Mouse (Mus musculus): ENCODE data around the gene Tcf23.

The Tcf23 gene

DNA sequence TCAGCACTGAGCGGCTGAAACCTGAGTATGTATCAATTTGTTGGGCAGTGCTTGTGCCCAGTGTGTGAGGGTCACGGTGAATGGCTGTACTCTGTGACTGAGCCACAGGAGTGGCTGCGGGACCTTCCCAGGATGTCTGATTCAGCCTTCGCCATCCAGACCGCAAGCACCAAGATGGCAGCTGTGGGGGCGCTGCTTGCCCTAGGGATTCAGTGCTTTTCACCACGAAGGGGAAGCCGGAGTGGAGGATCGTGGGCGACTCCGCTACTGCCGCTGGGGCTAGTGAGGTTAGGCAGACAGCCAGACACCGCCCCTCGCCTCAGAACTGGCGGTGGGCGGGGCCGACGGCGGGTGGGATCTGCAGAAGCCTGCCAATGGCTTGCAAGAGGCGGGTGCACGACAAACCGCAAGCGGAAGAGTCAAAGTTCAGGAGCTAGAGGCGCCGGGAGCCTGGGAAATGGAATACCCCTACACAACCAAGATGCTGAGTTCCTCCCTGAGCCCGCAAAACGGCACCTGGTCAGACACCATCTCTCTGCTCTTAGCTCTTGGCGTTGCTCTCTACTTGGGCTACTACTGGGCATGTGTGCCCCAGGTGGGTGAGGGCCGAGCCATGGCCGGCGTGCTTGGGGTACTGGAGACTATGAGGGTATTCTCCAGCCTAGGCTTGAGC is 18.7 kb upstream of the Tcf23 start:
- DNase-seq (ENCODE audit: low read depth, low spot score) = no peak

DNA sequence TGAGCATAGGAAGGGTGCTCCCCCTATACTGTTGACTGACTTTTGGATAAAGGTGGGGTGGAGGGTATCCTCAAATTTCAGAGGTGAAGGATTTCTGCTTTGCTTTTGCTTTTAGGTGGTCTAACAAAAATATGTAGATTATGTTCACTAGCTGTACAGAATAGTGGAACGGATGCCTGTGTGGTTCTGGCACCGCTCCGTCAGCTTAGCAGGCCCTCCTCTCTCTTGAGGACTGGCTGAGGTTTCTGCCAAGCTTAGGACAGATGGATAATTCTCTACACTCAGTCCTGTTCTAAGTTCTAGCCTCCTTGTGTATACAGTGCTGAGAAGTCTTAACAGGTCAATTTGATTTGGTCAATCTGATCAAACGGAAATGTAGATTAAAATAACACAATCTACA is 18.0 kb upstream of the Tcf23 start:
- DNase-seq (ENCODE audit: low read depth, low spot score) = no peak

DNA sequence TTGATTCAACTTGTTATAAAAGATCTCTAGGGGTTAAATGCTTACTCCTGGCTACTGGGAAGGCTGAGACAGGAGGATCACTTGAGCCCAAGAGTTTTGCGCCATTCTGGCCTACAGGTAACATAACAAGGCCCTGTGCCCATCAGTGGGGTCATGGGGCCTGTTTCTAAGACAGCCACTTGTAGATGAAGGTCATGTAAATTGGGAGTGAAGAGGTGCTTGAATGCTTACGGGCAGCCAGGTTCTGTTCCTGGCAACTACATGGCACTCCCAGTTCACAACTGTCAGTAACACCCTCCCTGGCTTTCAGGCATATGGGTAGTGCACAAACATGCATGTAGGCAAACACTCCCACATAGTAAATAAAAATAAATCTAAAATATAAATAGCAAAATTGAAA is 17.5 kb upstream of the Tcf23 start:
- DNase-seq (ENCODE audit: low read depth, low spot score) = no peak

DNA sequence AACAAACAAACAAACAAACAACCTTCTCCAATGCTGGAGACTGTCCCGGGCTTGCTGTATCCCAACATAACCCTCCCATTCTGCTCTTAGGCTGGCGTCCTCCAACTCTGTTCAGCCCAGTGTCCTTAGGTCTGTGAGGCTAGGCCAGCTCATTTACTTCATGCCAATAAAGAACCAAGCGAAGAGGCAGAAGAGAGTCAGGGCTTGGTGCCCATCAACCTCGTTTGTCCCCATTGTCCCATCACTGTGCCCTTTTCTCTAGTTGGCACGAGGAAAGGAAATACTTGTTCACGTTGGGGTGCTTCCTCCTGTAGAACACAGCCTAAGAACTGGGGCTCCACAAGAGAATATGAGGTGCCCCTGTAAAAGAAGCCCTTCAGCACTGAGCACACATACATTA is 16.8 kb upstream of the Tcf23 start:
- DNase-seq (ENCODE audit: low read depth, low spot score) = no peak

DNA sequence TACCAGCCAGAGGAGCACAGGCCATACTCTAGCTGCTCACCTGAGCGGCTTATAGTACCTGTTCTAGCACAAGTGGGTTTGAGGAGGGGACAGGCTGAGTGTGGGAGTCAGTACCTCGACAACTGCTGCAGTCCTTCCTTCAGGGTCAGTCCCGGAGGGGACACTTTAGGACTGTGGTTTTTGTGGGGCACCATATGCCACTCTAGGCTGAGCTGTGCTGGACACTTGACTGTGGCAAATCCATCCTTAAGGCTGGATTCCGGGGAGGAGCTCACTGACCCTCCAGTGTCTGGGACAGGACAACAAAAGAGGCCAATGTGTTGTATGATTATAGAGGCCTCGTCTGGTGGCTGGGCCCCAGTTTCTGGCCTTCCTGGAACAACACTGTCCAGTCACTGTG is 15.9 kb upstream of the Tcf23 start:
- DNase-seq (ENCODE audit: low read depth, low spot score) = no peak

DNA sequence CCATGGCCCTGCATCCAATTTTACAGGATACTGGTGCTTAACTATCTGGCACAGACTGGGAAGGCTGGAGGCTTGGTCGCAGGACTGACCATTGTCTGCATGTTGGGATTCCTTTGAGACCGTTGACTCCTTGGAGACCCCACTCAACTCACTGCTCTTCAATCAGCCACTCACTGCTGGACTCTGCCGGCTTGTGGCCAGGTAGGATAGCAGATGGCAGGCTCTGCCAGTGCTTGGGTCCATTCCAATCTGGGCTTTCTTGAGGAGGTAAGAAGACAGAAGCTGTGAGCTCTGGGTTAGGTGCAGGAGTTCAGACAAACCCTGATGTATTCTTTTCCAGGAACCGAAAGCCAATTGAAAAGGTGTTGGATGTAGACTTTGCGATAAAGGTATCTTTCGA is 14.4 kb upstream of the Tcf23 start:
- no peak for DNase-seq (ENCODE audit: low read depth, low spot score)

DNA sequence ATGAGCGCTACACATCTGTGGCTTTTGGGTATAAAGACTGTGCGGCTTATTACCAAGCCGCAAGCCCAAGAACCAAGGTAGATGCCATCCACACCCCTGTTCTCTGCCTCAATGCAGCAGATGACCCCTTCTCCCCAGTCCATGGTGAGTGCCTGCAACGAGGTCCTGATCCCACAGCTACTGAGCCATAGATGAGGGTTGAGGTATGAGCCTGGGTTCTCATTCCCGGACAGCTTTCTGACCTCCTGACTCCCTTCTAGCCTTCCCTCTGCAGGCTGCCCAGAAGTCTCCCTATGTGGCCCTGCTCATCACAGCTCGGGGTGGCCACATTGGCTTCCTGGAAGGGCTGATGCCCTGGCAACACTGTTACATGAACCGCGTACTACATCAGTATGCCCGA is 13.9 kb upstream of the Tcf23 start:
- no peak for DNase-seq (ENCODE audit: low read depth, low spot score)

DNA sequence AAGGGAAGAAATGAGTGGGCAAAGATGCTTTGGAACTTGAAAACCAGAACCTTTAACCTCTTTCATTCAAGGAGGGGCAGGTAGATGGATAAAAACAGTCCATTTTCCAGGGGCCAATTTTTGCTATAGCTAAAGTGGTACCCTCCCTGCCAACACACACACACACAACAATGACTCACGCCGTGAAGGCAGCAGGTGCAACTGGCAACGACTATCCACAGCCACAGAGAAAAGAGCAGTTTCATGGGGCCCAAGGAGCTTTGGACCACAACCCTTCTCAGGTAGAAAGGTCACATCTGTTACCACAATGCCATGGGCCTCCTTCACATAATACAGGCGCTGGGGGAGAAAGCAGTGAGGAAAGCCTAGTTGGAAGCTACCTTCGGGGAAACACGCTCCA is 12.7 kb upstream of the Tcf23 start:
- DNase-seq (ENCODE audit: low read depth, low spot score) = no peak

DNA sequence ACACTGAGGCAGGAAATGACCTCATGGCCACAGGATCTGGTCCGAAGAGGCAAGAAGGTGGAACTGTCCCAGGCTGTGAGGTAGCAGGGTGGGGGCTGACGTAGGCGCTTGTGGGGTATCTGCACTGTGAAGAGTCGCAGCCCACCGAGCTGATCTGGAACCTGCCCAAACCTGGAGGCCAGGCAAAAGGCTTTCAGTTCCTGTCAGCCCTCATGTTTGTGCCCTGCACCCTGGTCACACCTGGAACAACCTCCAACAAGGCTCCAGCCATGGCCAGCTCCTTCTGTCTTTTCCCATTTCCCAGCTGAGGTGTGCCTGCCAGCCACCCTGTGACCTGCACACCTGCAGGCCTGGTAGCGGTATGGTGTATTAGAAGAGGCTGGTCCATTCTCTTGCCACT is 10.6 kb upstream of the Tcf23 start:
- no peak for DNase-seq (ENCODE audit: low read depth, low spot score)

DNA sequence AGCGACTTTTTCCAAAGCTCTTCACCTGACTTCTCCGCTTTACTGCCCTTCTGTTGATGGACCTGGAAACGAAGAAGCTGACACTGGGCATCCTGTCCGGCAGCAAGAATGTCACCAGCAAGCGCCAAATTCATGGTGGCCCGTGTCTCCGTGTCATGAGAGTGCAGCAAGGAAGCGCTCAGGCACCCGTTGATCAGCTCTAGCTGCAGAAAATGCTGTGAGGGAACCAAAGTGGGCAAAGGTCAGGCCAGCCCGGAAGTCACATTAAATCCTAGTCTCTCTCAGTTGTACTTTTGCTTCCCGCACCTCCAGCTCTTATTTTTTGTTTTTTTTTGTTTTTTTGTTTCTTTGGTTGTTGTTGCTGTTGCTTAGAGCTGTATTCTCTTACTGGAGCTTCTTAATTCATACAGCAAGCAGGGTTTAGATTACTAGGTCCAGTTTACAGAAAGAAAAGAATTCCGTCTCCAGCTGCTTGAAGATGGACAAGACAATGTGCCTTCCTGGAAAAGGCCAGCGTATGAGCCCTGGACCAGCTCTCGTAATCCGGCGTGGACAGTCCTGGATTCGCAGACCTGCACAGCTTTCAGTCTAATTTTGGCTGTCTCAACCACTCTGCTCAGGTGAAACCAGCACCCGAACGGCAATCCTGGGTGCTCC is 9.1 kb upstream of the Tcf23 start:
- DNase-seq (ENCODE audit: low read depth, low spot score) = no peak

DNA sequence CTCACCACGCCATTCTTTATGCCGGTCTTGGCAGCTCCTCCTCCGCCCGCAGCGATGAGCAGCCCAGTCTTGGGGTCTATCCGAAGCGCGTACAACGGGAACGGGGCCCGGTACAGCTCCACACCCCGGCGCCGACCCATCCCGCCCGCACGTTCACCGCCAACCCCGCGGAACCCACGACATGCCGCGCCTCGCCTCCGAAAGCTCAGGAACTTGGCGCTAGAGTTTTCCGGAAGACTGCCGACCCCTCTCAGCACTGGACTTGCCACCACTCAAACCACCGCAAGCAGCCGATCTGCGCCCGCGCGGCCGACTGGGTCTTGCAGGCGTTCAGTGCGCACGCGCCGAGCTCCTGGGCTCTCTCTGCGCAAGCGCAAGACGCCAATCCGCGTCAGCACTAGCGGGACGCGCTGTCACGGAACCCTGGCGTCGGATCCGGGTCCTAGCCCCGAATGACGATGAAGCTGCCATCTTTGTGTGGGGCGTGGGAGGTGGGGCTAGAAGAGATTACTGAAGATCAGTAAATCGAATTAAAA is 8.4 kb upstream of the Tcf23 start, which contains the start of gene Preb:
Gene Preb (minus strand): TSS at position 396 of the 536 bp plus-strand sequence.
- DNase-seq (ENCODE audit: low read depth, low spot score) = peak; percentile 98

DNA sequence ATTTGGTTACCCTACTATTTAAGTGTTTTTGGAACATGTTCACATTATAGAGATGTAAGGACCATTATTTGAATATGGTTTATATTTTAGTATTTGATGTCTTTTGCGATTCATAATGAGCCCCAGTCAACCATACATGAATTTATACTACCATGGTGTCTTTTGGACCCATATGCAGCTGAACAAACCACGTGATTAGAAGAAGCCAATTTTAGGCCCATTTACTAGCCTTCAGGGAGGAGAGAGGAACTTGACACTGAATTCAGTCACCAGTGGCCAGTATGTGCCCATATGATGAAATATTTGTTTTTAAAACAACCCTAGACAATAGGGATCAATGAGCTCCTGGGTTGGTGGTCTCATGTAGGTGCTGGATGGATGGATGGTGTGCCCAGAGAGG is 7.6 kb upstream of the Tcf23 start:
- no peak for DNase-seq (ENCODE audit: low read depth, low spot score)

DNA sequence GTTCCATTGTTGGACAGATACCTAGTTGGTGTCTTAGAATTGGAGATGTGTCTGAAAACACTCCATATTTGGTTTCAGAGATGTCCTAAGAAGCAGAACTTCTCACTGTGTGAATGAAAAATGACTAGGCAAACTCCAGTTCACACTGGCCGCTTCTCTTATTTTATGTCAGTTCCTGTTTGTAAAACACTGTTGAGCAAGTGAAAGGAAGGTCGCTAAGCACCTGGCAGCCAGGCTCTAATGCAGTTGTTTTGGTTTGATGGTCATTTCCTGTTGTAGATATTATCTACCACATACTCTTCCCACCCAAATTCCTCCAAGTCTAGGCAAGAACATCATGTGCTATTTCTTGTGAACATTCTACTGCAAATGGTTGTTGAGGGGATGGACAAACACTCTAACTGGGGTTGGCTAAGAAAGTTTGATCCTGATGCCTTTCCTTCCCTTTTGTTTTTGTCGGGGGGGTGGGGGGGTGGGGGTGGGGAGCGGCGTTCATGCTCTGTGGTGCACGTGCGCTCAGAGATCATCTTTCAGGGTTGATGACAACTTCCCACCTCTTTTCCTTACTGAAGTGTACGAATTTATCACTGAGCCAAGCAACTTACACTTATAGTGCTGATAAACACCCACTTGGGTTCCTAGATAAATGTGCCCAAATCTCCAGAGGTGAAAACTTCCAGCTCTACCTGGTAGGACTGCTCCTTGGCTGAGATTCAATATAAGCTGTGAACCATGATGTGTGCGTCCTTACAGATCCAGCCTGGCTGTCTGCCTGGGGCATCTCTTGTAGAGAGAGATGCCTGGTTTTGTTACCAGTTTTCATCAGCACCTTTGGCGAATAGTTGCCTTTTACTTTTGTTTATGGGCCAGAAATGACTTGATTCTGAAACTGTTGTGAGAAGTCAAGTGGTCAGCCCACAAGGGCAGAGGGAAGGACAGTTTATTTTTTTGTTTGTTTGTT is 6.6 kb upstream of the Tcf23 start:
- DNase-seq (ENCODE audit: low read depth, low spot score) = no peak

DNA sequence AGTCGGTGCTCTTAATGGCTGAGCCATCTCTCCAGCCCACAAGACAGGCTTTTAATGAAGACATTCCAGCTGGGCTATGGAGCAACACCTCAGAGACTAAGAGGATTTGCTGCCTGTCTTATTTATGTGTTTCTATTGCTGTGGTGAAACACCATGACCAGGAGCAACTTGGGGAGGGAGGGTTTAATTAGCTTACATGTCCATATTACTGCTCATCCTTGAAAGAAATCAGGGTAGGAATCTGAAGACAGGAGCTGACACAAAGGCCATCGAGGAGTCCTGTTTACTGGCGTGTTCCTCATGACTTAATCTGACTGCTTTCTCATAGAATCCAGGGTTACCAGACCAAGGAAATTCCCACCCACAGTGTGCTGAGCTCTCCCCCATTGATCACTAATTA is 4.5 kb upstream of the Tcf23 start:
- DNase-seq (ENCODE audit: low read depth, low spot score) = no peak

DNA sequence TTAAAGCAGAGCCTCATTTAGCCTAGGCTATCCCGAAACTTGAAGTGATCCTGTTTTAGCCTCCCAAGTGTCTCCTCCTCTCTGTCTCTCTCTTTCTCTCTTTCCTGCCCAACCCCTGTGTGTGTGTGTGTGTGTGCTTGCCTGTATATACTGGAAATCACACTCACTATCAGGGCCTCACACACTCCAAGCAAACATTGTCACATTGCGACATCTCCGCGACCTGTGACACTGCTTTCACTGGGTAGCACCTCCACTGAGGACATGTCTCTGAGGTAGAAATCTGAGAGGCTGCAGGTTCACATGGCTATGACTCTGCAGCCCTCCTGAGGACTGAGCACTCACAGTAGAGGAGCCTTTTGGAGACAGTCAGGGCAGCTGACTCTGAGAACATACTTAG is 2.3 kb upstream of the Tcf23 start:
- DNase-seq (ENCODE audit: low read depth, low spot score) = no peak

DNA sequence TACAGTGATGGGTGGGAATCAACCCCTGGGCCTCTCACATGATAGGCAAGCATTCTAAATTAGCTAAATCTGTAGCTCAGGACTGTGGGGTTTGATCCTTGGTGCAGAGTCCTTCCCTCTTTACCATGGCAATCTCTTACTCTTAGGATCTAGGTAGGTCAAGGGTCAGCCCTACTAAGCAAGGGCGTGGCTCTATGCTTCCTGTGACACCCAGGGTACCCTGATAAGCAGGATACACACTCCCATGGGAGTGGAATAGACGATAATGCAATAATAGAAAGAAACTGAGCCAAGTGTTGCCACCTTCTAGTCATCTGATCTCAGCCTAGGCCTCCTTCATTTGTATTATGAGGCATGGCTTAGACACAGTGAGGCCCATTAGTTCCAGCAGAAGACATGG is 978 bp downstream of the Tcf23 start:
- DNase-seq (ENCODE audit: low read depth, low spot score) = no peak

DNA sequence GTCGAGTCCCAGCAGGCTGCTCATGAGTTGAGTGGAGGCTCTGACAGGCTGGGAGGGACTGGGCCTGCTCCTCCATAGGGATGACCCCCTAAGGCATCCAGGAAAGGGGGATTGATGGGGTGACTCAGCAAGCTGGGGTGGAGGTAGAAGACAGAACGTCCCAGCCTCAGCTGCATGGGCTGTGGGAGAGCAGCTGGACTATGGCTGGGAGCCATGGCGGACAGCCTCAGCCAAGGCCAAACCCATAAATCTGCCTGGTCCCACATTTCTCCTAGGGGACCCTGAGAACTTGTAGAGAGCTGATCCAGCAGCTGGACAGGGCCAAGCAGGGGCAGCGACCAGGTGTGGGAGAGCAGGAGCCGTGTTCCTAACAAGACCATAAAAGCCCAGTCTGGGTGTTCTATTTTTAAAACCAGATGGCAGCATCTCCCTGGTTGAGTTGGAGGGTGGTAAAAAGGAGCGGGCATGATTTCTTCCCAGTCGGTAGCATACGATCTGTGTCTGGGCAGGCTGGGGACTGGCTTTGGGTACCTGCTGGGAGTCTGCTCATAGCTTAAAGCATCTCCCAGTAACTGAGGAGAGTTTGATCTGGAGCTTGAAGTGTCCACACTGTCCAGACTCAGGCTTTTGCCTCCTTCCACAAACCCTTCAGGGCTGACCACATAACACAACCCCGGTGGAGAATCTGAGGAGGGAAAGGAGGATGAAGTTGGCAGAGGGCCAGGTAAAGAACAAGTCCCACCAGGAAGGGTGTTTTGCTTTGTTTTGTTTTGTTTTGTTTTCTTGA is 6.6 kb downstream of the Tcf23 start:
- no peak for DNase-seq (ENCODE audit: low read depth, low spot score)

DNA sequence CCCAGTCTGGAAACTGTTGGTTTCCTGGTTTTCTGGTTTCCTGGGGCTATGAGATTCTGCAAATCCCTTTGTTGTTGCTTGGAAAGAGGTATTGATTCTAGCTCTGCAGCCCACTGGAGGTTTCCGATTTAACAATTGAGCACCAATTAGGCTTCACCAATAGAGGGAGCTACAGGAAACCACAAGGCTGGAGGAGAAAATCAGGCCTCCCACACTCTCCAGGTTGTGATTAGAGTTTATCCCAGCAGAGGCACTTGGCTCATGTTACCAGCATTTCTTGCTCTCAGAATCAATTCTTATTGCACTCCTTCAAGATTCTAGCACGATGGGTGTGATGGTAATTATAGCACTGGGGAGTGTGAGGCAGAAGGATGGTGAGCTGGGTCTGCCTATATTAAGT is 13.9 kb downstream of the Tcf23 start:
- no peak for DNase-seq (ENCODE audit: low read depth, low spot score)

DNA sequence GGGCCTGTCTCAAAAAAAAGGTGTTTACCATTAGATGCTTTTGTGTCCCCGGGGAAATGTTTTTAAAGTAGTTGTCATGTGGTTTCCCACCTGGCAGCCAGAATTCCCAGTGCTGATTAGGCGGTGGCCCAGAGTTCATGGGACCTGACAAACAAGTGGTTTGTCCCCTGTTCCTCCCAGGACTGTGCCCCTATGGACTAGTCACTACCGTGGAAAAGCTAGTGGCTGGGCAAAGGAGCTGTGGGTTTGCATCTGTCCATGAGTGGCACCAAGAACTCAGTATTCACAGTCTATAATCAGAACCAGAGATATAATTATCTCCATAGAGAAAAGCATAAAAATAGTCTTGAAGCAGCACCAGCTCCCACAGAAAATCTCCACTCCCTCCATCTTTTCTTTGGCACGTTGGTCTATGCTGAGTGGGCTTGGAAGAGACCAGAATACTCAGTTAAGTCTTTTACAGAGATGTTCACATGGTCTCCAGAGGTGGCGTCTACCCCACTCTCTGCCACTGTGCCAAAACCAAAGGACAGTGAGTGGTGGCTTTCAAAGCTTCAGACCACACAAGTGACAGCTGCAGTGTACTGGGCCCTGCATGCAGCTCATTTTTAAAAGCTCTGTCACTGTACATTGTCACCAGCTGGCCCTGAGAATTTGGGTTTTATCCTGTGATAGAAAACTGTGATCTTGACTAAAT is 24.7 kb downstream of the Tcf23 start:
- no peak for DNase-seq (ENCODE audit: low read depth, low spot score)

DNA sequence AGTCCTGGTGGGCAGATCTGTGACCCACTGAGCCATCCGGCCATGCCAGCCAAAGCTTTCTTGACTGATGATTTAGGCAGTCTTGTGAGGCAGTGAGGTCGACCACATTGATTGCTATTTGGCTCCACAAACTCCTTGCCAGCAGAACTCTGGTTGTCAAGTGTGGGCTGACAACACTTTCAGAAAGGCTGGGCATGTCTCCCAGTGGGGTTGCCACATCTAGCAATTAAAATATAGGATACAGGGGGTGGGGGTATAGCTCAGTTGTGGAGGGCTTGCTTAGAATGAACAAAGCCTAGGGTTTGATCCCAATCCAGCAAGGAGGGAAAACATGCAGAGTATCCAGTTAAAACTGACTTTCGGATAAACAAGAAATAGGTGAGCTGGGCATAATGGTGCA is 25.6 kb downstream of the Tcf23 start:
- no peak for DNase-seq (ENCODE audit: low read depth, low spot score)
